Mouse (Mus musculus) bone marrow macrophage, adult 2 months (primary cell): ENCODE results near the gene Ankrd13d. TPM values are rescaled to one million over a fixed set of nuclear protein-coding genes. Genes with fewer than 3 reads are reported as not detected.
A peak's percentile ranks its signal among the peaks of the same experiment; 100 is the strongest.

Experiments
- H3K27ac ChIP-seq: 2 replicates; pipeline ENCODE4 v1.5.1; 2012; ENCODE audit warnings: low read depth, low read length; ENCODE audit not compliant: insufficient read depth
- H3K4me1 ChIP-seq: 2 replicates; pipeline ENCODE4 v1.6.1; 2012; ENCODE audit warnings: low read length; ENCODE audit not compliant: control insufficient read depth, insufficient read depth
- H3K4me3 ChIP-seq: 2 replicates; pipeline ENCODE4 v1.5.1; 2012; ENCODE audit warnings: mild to moderate bottlenecking, low read length, moderate library complexity; ENCODE audit not compliant: insufficient read depth
- CTCF ChIP-seq: IDR thresholded peaks from 2 replicates; pipeline ENCODE4 v1.5.1; 2012; ENCODE audit warnings: low read depth, mild to moderate bottlenecking, low read length, moderate library complexity
- POLR2A ChIP-seq: IDR thresholded peaks from 2 replicates; pipeline ENCODE4 v1.6.1; 2012; ENCODE audit warnings: mild to moderate bottlenecking, low read depth, low read length, borderline replicate concordance
- polyA plus RNA-seq: library from polyadenylated mRNA; stranded (reverse); fragments of >200 nt; gene quantifications from 2 replicates; pipeline ENCODE4 v1.2.4, GENCODE M21; 2012; ENCODE audit not compliant: missing spikeins, insufficient read depth, insufficient read length

Gene Ankrd13d
- polyA plus RNA-seq, 1 experiment = 21.8 TPM

DNA sequence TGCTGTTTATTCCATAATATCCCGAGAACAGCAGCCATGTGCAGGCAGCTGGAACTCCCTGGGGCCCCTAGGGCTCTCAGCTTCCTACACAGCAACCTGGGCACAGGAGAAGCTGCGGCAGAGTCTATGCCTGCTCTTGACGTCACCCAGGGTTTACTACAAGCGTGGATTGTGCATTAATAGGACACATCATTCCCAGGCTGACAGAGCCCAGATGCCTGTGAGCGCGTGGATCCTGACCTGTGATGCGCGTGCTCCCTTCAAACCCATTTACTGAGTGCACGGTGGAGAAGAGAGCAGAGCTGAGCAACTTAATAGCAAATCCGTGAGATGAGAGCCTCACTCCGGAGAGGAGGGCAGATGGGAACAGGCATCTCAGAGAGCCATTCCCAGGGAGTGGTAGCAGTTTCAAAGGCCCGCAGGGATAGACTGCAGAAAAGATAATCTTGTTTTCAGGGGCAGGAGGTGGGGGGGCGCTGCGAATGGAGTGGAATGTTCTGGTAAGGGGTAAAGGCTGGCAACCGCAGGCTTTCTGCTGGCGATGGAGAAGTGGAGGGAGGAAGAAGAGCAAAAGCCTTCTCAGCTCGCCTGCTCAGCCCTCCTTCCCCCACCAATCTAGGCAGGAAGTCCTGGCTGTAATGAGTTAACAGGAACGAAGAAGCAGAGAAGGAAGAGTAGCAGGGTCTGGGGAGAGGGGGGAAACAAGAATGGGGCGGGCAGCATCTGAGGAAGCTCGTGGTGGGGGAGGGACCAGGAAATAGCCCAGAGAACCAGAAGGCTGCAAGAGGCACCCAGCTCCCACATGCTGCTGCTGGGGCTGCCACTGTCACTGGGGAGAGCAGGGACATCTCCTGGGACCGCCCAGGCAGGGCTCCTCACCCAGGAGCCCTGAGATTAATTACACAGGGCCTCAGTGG, 19.1 kb upstream of the Ankrd13d start:
- H3K27ac ChIP-seq = peak overlapping the region; percentile 98
- TF ChIP-seq POLR2A (0 out of 2 replicates have a peak, but pooled peaks have one; percentile 40), CTCF (no peak)
- peak overlapping the region; percentile 91 for H3K4me3 ChIP-seq
- peaks cover 50% of the 10 kb centered on the region for H3K4me1 ChIP-seq

DNA sequence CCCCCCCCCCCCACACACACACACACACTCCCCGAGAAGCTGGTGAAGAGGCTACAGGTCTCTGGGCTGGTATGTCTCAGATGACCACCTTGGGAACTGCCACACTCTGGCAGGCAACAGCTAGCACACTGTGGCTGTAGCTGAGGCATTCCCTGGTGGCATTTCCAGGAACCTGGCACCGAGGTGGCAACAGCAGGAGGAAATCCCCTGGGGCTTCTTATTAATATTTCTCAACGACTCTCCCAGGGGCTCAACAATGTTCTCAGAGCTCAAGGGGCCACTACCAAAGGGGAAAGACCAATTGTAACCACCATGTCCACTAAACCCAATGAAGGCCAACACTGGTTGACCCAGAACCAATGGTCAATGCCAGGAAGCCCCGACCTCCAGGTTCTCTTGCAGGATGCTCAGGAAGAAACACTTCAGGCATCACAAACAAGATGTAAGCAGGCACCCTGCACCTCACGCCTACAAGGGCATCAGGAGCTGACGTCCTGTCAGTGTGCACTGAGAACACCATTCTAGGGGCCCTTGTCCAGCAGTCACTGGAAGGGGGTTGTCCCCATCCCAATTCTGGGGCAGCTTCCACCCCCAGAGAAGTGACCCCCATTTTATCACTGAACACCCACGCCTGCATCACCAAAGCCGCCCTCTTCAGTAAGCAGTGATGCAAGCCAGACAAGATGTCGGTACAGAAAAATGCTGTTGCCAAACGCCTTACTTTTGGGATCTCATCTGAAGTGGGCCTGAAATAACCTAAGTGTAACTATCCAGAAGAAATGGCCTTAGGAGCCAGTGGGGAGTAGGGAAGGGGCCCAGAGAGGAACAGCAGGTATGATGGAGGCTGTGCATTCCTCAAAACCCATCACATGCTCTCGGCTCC, 18.2 kb upstream of the Ankrd13d start:
- peak overlapping the region; percentile 56 for H3K4me3 ChIP-seq
- peak overlapping the region; percentile 97 for H3K27ac ChIP-seq
- no peak for TF ChIP-seq POLR2A
- no peak for TF ChIP-seq CTCF
- H3K4me1 ChIP-seq = peaks cover 55% of the 10 kb centered on the region

DNA sequence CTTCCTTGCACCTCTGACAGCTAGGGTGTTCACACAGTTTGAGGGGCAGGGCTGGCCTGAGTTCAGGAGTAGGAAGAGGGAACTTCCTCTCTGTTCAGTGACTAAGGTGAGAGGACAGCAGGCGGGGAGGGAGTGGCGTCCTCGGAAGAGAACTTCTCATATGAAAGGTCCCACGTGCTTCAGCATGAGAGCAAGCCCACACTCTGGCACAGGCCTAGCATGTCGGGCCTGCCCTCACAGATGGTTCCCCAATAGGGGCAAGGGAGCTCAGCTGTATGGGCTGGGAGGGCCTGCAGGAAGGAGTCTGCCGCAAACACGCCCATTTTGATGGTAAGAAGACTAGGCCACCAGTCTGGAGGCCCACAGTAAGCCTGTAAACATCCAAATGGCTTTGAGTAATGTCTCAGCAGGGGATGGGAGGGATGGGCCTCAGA, 17.4 kb upstream of the Ankrd13d start:
- TF ChIP-seq POLR2A (no peak), CTCF (no peak)
- H3K27ac ChIP-seq = peak overlapping the region; percentile 97
- H3K4me1 ChIP-seq = peaks cover 62% of the 10 kb centered on the region
- H3K4me3 ChIP-seq = peak overlapping the region; percentile 56

DNA sequence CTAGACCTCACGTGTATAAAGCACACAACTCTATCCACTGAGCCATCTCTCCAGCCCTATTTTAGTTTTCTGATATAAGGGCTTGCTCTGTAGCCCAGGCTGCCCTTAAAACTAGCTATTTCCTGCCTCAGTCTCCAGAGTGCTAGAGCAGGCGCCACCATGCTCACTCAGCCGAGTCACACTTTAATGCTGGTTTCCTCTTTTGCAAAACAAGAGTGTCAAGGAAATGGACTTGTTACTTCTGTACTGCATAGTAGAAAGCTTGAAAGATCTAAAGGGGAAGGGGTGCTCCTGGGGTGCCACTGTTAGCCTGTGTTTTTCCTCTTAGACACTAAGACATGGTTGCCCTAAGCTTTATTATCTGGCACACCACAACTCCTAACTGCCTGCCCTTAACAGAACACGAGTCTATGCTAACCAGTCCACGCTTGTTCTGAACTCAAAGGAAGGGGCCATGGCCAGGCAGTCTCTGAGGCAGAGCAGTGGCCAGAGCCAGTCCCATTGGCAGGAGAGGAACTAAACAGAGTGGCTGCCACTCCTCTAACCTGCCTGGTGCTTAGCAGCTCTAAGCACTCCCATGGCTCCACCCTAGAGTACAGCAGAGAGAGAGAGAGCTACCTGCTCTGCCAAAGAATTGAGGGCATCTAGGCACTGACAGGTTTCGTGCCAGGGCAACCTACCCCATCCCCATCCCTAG, 16.8 kb upstream of the Ankrd13d start:
- H3K27ac ChIP-seq = peak overlapping the region; percentile 97
- H3K4me1 ChIP-seq = peaks cover 68% of the 10 kb centered on the region
- TF ChIP-seq CTCF = no peak
- TF ChIP-seq POLR2A = no peak
- peak overlapping the region; percentile 13 for H3K4me3 ChIP-seq

DNA sequence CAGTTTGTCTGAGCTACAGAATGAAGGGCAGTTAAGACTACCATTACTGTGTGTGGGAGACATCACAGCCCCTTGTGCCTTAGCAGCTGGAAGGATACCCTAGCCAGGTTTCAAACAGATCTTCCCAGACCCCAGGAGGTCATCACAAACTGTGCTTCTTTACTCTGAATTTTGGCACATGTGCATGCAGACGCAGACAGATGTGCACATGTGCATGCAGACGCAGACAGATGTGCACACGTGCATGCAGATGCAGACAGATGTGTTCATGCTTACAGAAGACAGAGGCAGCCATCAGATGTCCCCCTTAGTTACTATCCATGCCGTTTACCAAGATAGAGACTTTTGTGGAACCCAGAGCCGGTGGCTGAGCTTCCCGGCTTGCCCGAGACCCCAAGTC, 16.2 kb upstream of the Ankrd13d start:
- H3K4me3 ChIP-seq = peak overlapping the region; percentile 13
- H3K27ac ChIP-seq = peak overlapping the region; percentile 97
- H3K4me1 ChIP-seq = peaks cover 71% of the 10 kb centered on the region
- TF ChIP-seq POLR2A (no peak), CTCF (no peak)

DNA sequence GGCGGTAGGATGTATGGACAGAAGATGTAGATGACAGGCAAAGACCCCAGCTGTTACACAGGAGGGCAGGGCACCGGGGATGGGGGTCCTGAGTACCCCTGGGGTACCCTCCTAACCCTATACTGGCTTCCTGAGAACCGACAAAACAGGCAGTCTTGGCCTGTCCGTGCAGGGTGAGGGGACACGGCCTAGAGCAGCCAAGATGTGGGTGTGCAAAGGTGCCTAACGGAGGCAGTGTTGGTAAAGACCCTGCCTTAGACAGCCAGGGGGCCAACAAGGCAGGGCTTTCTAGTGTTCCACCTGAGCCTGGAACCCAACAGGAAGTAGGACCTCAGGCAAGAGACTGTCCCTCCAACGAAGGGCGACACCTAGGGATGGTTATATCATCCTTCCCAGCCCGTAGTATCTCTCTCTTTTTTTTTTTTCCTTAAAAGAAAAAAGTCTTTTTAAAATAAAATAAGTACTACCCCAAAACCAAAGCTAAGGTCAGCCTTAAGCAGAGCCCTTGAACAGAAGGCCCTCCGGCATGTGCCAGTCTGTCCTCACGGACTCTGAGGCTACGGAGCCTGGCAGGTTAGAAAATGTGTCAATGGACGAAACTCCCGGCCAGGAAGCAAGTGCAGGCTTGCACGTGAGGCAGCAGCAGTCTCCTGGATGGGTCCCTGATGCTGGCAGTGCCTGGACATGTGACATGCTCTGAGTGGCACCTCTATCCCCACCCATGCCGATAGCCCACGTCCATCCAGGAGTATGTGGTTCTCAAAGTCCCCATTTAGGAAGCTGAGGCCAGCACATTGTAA, 15.6 kb upstream of the Ankrd13d start:
- H3K4me3 ChIP-seq = no peak overlapping the region

DNA sequence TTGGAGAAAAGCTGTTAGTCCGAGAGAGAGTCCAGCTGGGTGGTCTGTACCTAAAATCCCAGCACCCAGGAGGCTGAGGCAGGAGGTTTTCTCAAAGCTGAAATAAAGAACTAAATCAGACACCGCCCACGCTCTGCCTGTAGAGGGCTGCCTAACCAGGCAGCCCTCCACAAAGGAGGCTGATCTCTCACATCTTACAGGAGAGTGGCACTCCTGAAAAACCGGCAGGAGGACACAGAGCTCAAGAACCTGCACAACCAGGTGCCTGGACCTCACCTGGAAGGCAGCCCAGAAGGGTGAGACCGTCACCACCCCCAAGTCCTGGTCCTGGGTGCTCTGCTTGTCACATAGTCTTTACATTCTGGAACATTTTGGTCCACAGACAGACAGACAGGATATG, 14.9 kb upstream of the Ankrd13d start:
- Histone ChIP-seq H3K4me3 (no peak overlapping the region), H3K4me1 (peaks cover 71% of the 10 kb centered on the region), H3K27ac (peak overlapping the region; percentile 97; the same call in 1 of the 2 replicates)
- TF ChIP-seq POLR2A (no peak), CTCF (no peak)

More for the DNA sequence above, 15.6 kb upstream of the Ankrd13d start:
- no peak for TF ChIP-seq CTCF
- TF ChIP-seq POLR2A = no peak
- H3K4me1 ChIP-seq = peaks cover 74% of the 10 kb centered on the region
- peak overlapping the region; percentile 97 for H3K27ac ChIP-seq

DNA sequence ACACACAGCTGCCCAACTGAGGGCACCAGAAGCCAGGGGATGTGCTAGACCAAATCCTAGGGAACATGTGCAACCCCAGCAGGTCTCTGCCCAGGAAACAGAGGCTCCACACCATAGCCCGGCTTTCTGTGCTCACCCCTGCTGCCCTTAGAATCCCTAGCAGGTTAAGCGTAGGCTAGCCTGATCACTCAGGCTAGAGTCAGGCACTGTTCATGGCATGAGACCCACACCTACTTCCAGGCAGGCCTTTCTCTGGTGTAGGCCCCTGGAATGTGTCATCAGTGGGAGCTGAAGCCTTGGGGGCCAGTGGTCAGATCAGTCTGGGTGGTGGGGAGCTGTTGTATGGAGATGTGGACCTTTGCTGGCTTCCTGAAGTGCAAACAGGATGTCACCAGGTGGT, 13.7 kb upstream of the Ankrd13d start:
- Histone ChIP-seq H3K4me1 (peaks cover 71% of the 10 kb centered on the region), H3K27ac (peak overlapping the region; percentile 25; the same call in 1 of the 2 replicates), H3K4me3 (no peak overlapping the region)
- TF ChIP-seq CTCF = no peak
- TF ChIP-seq POLR2A = no peak

DNA sequence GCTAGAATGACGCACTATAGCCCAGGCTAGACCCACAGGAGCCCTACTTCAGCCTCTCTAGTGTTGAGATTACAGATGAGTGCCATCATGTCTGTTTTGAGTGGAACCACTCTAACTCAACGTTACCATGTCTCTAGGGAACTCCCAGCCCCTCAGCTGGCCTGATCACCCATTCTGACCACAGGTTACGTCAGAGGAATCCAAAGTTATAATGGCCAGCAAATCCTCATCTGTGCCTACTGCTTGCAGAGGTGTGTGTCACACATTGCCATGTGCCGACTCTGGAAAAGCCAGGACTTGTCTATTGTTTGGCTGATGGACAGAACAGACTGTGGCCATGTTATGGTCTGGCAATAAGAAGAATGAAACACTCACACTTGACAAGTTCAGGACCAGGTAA, 12.5 kb upstream of the Ankrd13d start:
- H3K27ac ChIP-seq = peak overlapping the region; percentile 95
- TF ChIP-seq CTCF (no peak), POLR2A (no peak)
- H3K4me3 ChIP-seq = no peak overlapping the region
- peaks cover 61% of the 10 kb centered on the region for H3K4me1 ChIP-seq
